Mouse (Mus musculus) neural tube, embryonic 13.5 days (tissue): ENCODE data around the gene Gm21750. TPM values are rescaled to one million over a fixed set of nuclear protein-coding genes. Genes with fewer than 3 reads are reported as not detected.
"Not testable (repeated sequence)": the region's sequence is repeated elsewhere in the genome, so short reads cannot be mapped to it uniquely, and the experiment has no call there.

Source experiments
- ATAC-seq: fragments of 200-750 bp; cut with Nextera tagmentation; 2 replicates; pipeline ENCODE4 v1.8.0; 2017; ENCODE audit warnings: low read depth, mild to moderate bottlenecking, moderate TSS enrichment, moderate library complexity
- H3K27ac ChIP-seq: fragments of 300-500 bp; sonication (generic); replicated peaks from 2 replicates; pipeline ENCODE4 v1.5.1; 2015; ENCODE audit warnings: moderate library complexity, mild to moderate bottlenecking, inconsistent platforms
- H3K27me3 ChIP-seq: fragments of 300-500 bp; sonication (generic); 2 replicates; pipeline ENCODE4 v1.6.1; 2015; ENCODE audit warnings: mild to moderate bottlenecking, inconsistent platforms
- H3K36me3 ChIP-seq: fragments of 300-500 bp; sonication (generic); 2 replicates; pipeline ENCODE4 v1.6.1; 2015; ENCODE audit warnings: mild to moderate bottlenecking, inconsistent platforms
- H3K4me1 ChIP-seq: fragments of 300-500 bp; sonication (generic); replicated peaks from 2 replicates; pipeline ENCODE4 v1.6.1; 2015; ENCODE audit warnings: inconsistent platforms
- H3K4me2 ChIP-seq: fragments of 300-500 bp; sonication (generic); 2 replicates; pipeline ENCODE4 v1.6.1; 2015; ENCODE audit warnings: inconsistent platforms, mild to moderate bottlenecking, moderate library complexity
- H3K4me3 ChIP-seq: fragments of 300-500 bp; sonication (generic); 2 replicates; pipeline ENCODE4 v1.5.1; 2015; ENCODE audit warnings: mild to moderate bottlenecking, inconsistent platforms
- H3K9ac ChIP-seq: fragments of 300-500 bp; sonication (generic); 2 replicates; pipeline ENCODE4 v1.6.1; 2015; ENCODE audit warnings: moderate library complexity, mild to moderate bottlenecking, inconsistent platforms
- H3K9me3 ChIP-seq: fragments of 300-500 bp; sonication (generic); 2 replicates; pipeline ENCODE4 v1.6.1; 2016; ENCODE audit warnings: inconsistent platforms
- whole genome bisulfite sequencing: fragments of 180-500 bp; shearing (Covaris S2); methylation state at CpG from one replicate; pipeline ENCODE4 v1.1.7; 2015; 5-methylcytosine and 5-hydroxymethylcytosine counted together
- polyA plus RNA-seq: library from polyadenylated mRNA; unstranded; fragments of >200 nt; fragmentation: Nextera tagmentation; extraction: Ambion mirVana; gene quantifications from 2 replicates; pipeline ENCODE4 v1.2.1, GENCODE M21; 2015

Gm21750 gene
- not detected in 2 replicates for polyA plus RNA-seq

DNA sequence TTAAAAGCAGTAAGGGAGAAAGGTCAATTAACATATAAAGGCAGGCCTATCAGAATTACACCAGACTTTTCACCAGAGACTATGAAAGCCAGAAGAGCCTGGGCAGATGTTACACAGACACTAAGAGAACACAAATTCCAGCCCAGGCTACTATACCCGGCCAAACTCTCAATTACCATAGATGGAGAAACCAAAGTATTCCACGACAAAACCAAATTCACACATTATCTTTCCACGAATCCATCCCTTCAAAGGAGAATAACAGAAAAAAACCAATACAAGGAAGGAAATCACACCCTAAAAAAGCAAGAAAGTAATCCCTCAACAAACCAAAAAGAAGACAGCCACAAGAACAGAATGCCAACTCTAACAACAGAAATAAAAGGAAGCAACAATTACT, at the start of gene Gm21750:
Gene Gm21750 (plus strand): TSS at position 301 of the 400 bp plus-strand sequence.
- H3K9me3 ChIP-seq, H3K9ac ChIP-seq, H3K4me1 ChIP-seq, H3K27me3 ChIP-seq, ATAC-seq, H3K27ac ChIP-seq, H3K36me3 ChIP-seq, H3K4me2 ChIP-seq, H3K4me3 ChIP-seq: not testable (repeated sequence)
- 75% methylated on average over 3 of the region's 3 CpGs for WGBS

DNA sequence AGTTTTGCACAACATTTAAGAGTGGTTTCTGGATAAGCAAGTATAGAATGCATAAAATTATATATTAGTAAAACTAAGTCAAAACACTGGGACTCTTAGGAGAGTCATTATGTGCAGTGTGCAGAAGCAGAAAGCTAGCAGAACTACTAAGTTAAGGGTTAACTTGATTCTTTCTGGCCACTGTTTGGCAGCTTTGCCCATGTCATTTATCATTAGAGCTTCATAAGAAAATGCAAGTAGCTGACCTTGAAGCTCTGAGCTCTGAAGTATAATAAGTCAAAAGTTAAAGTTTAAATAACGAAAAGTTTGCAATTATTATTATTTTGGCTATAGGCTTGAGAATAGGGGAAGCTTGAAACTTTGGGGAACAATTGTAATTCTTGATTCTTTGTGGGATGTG, 46.1 kb upstream of the Gm21750 start:
- H3K4me2 ChIP-seq, H3K27ac ChIP-seq, H3K27me3 ChIP-seq, H3K9me3 ChIP-seq, H3K9ac ChIP-seq, ATAC-seq, H3K4me3 ChIP-seq, H3K36me3 ChIP-seq, H3K4me1 ChIP-seq: not testable (repeated sequence)
- 75% methylated on average over 1 of the region's 1 CpGs for WGBS

DNA sequence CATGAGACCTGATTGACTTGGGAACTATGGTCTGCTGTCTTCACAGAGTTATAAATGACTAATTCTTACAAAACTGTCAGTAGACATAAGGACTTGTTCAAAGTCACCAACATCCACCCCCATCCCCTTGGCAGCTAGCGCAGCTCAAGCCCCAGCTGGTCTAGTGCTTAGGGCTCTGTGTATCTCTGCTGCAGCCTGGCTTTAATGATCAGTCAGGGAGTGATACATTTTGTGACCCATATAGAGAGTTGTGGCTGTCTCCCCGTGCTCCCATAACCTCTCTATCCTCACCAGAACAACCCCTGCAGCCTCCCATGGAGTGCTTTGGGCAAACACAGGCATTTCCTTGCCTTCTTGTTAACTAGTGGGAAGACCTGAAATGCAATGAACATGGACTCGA, 40.1 kb upstream of the Gm21750 start:
- Histone ChIP-seq H3K9me3 (peaks cover 10% of the 10 kb centered on the region; the same call in 1 of the 2 replicates), H3K27me3 (no peaks in the 10 kb centered on the region), H3K36me3 (no peaks in the 10 kb centered on the region), H3K4me1 (no peaks in the 10 kb centered on the region), H3K4me2 (no peak overlapping the region), H3K27ac (no peak overlapping the region), H3K9ac (no peak overlapping the region), H3K4me3 (no peak overlapping the region)
- ATAC-seq, result no peak
- WGBS, result 85% methylated on average over 3 of the region's 3 CpGs

DNA sequence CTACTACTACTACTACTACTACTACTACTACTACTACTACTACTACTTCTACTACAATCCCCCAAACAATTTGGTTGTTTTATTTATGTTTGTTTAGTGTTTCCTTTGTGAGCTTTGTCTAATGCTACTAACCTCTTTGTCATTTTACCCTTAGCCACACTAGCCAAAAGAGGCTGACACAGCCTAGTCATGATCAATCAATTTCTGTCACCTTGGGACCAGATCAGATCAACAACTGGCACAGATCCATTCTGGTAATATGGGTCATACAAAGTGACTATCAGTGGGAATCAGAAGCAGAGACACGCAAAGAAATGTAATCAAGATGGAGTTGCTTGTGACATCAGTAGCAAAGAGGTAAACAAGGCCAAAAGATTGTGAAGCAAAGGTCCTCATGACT, 38.0 kb upstream of the Gm21750 start:
- Histone ChIP-seq H3K4me2 (no peak overlapping the region), H3K9me3 (peaks cover 10% of the 10 kb centered on the region; the same call in 1 of the 2 replicates), H3K4me1 (no peaks in the 10 kb centered on the region), H3K4me3 (no peak overlapping the region), H3K27me3 (no peaks in the 10 kb centered on the region), H3K9ac (no peak overlapping the region), H3K36me3 (no peaks in the 10 kb centered on the region), H3K27ac (no peak overlapping the region)
- 91% methylated on average over 1 of the region's 1 CpGs for WGBS
- ATAC-seq, result no peak

DNA sequence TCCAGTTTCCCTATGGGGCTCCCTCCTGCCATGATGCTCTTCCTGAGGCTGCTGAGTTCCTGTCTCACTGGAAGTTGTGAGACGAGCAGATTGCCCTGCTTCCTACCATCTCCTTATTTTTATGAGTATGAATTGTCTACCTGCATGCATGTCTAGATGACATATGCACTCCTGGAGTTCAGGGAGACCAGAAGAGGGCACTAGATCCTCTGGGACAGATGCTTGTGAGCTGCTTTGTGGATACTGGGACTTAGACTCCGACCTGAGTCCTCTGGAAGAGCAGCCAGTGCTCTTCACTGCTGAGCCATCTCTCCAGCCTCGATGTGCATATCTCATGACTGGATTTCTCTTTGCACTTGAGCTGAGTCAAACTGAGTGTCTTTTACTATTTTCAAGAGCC, 35.6 kb upstream of the Gm21750 start:
- no peak overlapping the region for H3K27ac ChIP-seq
- H3K4me1 ChIP-seq, result no peaks in the 10 kb centered on the region
- no peaks in the 10 kb centered on the region for H3K9me3 ChIP-seq
- no peak for ATAC-seq
- H3K4me2 ChIP-seq, result no peak overlapping the region
- H3K36me3 ChIP-seq, result no peaks in the 10 kb centered on the region
- 69% methylated on average over 3 of the region's 3 CpGs for WGBS
- H3K9ac ChIP-seq, result no peak overlapping the region
- no peak overlapping the region for H3K4me3 ChIP-seq
- H3K27me3 ChIP-seq, result no peaks in the 10 kb centered on the region

DNA sequence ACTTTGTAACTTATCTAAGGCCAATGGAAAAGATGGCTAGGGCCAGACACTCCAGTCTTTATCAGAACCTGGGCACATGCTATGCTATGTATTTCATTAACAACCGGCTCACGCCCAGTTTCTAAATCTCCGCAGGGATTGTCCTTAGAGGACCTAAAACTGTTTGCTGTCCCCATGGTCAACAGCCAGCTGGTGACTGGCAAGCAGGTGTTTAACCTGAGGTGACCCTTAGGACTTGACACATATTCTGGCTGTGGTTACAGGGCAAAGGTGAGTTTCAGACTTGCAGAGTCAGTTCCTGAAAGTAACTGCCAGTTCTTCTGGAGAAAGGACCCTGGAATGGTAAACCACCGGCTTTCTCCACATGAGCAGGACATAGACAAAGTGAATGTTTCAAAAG, 29.5 kb upstream of the Gm21750 start:
- no peaks in the 10 kb centered on the region for H3K36me3 ChIP-seq
- no peak overlapping the region for H3K9ac ChIP-seq
- ATAC-seq, result no peak
- WGBS, result 89% methylated on average over 4 of the region's 4 CpGs
- no peak overlapping the region for H3K27ac ChIP-seq
- H3K4me1 ChIP-seq, result peaks cover 5% of the 10 kb centered on the region; the same call in 1 of the 2 replicates
- H3K27me3 ChIP-seq, result no peaks in the 10 kb centered on the region
- H3K9me3 ChIP-seq, result no peaks in the 10 kb centered on the region
- no peak overlapping the region for H3K4me2 ChIP-seq
- no peak overlapping the region for H3K4me3 ChIP-seq

DNA sequence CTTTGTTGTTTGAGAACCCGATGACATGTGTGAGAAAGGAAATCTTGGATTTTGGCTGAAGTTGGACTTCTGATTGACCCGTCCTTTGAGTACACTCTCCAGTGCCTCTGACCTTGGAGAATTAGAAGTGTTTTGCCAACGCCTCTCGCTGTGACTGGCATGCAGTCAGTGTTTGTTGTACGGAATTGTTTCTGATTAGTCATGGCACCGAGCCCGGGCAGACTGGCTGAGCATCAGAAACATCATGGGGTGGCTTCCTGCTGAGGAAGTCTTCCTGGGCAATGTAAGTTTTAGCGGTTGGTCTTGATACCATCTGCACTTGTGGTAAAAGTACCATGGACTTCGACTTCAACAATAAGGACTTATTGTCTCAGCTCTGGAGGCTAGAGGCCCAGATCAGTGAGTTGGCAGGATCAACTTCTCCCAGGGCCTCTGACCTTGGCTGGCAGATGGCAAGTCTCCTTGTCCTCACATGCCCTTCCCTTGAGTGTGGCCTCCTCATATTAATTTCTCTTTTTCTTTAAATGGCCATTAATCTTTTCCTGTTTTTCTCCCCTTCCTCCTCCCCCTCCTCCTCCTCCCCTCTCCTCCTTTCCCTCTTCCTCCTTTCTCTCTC, 28.3 kb upstream of the Gm21750 start:
- H3K27ac ChIP-seq, result no peak overlapping the region
- WGBS, result 52% methylated on average over 9 of the region's 9 CpGs
- H3K36me3 ChIP-seq, result no peaks in the 10 kb centered on the region
- H3K9ac ChIP-seq, result no peak overlapping the region
- peaks cover 5% of the 10 kb centered on the region; the same call in 1 of the 2 replicates for H3K4me1 ChIP-seq
- H3K4me2 ChIP-seq, result no peak overlapping the region
- no peak overlapping the region for H3K4me3 ChIP-seq
- no peaks in the 10 kb centered on the region for H3K27me3 ChIP-seq
- H3K9me3 ChIP-seq, result no peaks in the 10 kb centered on the region
- ATAC-seq, result no peak

DNA sequence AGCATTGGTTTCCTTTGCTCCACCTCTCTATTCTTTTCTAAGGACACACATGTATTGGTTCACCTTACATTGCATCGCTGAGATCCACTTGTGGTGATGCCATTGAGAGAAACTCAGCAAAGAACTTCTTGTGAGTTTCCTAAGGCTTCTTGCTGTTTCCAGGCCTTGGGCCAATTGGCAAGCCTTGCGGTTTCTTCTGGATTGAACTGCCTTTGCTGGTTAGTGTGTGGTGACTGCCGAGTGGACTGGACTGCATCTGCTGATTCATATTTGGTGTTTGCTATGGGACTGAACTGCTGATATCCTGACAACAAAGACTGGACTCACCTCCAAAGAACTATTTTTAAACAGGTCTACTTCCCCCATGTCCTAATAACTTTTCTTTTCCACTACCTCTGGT, 26.7 kb upstream of the Gm21750 start:
- H3K27ac ChIP-seq, result no peak overlapping the region

DNA sequence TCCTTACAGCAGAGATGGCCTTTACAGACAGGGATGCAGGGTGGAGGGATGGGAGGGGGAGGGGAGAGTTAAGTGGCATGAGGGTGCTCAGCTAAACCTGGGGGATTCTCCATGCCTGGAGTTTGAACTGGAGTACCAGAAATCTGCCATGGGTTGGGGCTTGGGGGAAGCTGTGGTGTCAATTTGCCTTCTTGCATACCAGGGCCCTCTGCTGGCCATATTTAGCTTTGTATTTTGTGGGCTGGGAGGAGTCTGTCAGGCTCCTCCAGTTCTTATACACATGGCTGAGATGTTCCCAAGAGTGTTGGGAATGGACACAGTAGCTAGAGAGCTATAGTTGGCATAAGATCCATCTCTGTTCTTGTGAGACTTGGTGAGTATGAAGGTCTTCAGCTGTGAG, 23.6 kb upstream of the Gm21750 start:
- no peaks in the 10 kb centered on the region for H3K36me3 ChIP-seq
- no peak overlapping the region for H3K27ac ChIP-seq
- no peak overlapping the region for H3K4me3 ChIP-seq
- no peak overlapping the region for H3K9ac ChIP-seq
- ATAC-seq, result no peak
- H3K27me3 ChIP-seq, result no peaks in the 10 kb centered on the region
- H3K4me2 ChIP-seq, result no peak overlapping the region
- H3K9me3 ChIP-seq, result no peaks in the 10 kb centered on the region
- peaks cover 4% of the 10 kb centered on the region; the same call in 1 of the 2 replicates for H3K4me1 ChIP-seq

More for the DNA sequence above, 26.7 kb upstream of the Gm21750 start:
- Histone ChIP-seq H3K27me3 (no peaks in the 10 kb centered on the region), H3K4me3 (no peak overlapping the region), H3K9me3 (no peaks in the 10 kb centered on the region), H3K4me2 (no peak overlapping the region), H3K9ac (no peak overlapping the region), H3K4me1 (peaks cover 5% of the 10 kb centered on the region; the same call in 1 of the 2 replicates), H3K36me3 (no peaks in the 10 kb centered on the region)
- ATAC-seq, result no peak
- WGBS, result 92% methylated on average over 3 of the region's 3 CpGs

DNA sequence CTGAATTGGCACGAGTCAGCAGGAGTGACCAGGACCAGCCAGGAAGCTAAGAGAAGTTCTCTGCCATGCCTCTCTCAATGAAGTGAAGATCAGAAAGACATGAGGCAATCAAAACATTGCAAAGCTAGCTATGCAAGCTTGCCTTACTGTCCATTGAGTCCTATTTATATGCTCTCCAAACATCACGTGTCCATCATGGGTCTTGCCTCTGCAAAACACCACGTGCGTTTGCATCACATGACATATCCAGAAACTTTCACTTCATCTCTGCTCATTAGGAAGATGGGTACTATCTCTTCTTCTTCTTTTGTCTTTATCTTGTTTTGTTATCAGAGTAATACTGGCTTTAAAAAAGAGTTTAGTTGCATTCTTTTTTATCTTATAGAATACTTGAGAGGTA, 10.8 kb upstream of the Gm21750 start:
- H3K9me3 ChIP-seq, result no peaks in the 10 kb centered on the region
- H3K4me2 ChIP-seq, result no peak overlapping the region
- 92% methylated on average over 4 of the region's 4 CpGs for WGBS
- H3K9ac ChIP-seq, result no peak overlapping the region
- H3K4me3 ChIP-seq, result no peak overlapping the region
- ATAC-seq, result no peak
- no peaks in the 10 kb centered on the region for H3K4me1 ChIP-seq
- no peaks in the 10 kb centered on the region for H3K27me3 ChIP-seq
- H3K27ac ChIP-seq, result no peak overlapping the region
- no peaks in the 10 kb centered on the region for H3K36me3 ChIP-seq

DNA sequence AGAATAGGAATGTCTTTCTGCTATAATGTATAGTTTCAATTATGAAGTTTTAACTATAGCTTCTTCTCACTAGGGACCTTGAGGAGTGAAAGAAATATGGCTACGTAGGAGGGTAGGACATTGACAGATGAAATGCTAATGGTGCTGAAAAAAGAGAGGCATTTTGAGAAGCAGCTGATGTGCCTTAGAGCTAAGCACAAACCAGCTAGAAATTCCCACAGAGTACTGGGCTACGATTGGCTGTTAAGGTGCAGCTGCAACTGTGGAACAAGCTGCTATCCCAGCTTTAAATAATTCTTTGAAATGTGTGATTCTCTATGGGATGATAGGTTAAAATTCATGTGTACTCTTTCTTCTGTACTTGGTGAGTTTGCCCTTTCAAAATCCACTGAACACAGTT, 9.1 kb downstream of the Gm21750 start:
- Histone ChIP-seq H3K27me3 (no peaks in the 10 kb centered on the region), H3K36me3 (no peaks in the 10 kb centered on the region), H3K9ac (no peak overlapping the region), H3K4me2 (no peak overlapping the region), H3K27ac (no peak overlapping the region), H3K4me1 (no peaks in the 10 kb centered on the region), H3K9me3 (no peaks in the 10 kb centered on the region), H3K4me3 (no peak overlapping the region)
- 82% methylated on average over 2 of the region's 2 CpGs for WGBS
- no peak for ATAC-seq

DNA sequence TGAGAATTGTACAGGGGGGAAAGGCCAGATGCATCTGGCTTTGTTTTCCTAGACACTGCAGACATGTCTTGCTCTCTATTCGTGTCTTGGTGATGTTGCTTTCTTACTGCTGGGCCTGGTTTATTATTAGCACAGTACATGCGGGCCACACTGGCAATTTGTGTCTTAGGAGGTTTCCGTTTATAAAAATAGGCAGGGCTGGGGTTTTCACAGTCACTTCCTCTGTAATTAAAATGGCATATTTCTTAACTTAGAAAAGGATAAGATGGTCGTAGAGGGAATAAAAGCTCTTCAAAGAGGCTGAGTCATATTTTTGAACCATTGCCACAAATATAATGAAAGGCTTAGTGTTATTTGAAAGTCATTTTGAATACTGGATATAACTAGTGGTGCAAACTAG, 26.7 kb downstream of the Gm21750 start:
- H3K4me2 ChIP-seq, result no peak overlapping the region
- 0 out of 2 replicates have a peak, but pooled peaks cover 4% of the 10 kb centered on the region for H3K9me3 ChIP-seq
- no peaks in the 10 kb centered on the region for H3K27me3 ChIP-seq
- WGBS, result 70% methylated on average over 4 of the region's 4 CpGs
- ATAC-seq, result no peak
- H3K4me3 ChIP-seq, result no peak overlapping the region
- no peaks in the 10 kb centered on the region for H3K4me1 ChIP-seq
- H3K9ac ChIP-seq, result no peak overlapping the region
- no peak overlapping the region for H3K27ac ChIP-seq
- H3K36me3 ChIP-seq, result no peaks in the 10 kb centered on the region

DNA sequence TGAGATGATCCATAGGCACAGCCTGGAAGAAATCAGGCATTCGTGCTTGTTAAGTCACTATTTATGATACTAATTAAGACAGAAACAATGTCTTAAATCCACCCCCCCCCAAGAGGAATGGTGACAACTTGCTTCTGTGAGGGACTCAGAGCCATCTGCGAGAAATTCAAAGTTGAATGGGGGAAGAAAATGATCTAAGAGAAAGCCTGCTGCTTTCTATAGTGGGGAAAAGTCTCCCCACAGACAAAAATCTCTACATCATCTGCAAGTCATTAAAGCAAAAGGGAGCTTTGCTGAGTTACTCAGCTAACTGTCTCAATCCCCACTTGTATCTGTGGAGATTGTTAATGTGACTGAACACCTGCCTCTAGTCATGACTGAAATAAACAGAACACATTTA, 27.4 kb downstream of the Gm21750 start:
- 49% methylated on average over 2 of the region's 2 CpGs for WGBS
- no peaks in the 10 kb centered on the region for H3K4me1 ChIP-seq

More for the DNA sequence above, 27.4 kb downstream of the Gm21750 start:
- Histone ChIP-seq H3K27ac (no peak overlapping the region), H3K9ac (no peak overlapping the region), H3K27me3 (no peaks in the 10 kb centered on the region), H3K4me3 (no peak overlapping the region), H3K36me3 (no peaks in the 10 kb centered on the region), H3K4me2 (no peak overlapping the region), H3K9me3 (0 out of 2 replicates have a peak, but pooled peaks cover 4% of the 10 kb centered on the region)
- ATAC-seq, result no peak
